In the genomic region with DNA sequence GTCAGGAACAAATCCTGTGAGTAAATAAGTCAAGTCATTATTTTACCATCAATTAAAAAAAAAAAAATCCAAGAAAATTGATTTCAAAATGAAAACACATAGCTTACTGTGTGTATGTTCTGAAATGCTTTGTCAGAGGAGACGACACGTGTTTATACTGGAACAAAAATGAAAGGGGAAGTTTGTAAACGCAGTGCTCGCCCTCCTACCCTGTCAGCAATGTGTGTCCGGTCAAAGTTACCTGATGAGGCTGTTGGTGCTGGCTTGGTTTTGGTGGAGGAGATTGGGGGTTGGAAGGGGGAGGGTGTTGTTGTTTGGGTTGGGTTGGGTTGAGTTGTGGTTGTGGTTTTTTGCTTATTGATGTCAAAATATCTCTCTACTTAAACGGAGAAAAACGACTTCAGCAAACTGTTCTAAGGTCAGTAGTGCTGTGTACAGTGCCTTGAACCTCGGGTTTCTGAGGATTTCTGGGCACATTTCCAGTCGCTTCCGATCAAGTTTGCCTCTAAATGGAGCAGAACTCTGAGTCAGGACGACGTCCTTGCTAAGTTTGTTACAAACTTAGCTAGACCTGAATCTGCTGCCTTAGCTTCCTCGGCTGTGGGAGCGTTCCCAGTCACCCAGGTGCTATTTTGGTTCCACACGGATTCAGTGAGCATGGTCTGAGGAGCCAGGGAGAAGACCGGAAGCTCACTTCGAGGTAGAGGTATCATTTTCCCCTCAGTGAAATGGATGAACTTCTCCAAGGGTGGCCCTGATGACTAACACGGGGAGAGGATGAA, we compare ENCODE assay signal across 9 mouse cellular contexts.
DNase-seq lines count a peak whose midpoint lies in the region; ATAC-seq and TF ChIP-seq lines count a peak whose summit lies in the region.
"Had no signal": no experiment of that assay in that cellular context is flagged by ENCODE, and none has a peak within 500 bp of the region (broad histone marks: within the 10 kb centered on the region; RNA-seq: fewer than 3 reads in every experiment).

No protein-coding gene starts in this region.

- H3K27me3 ChIP-seq in kidney, embryonic 16.5 days (ENCODE audit: insufficient read depth, low read length) = no peaks in the 10 kb centered on the region
- H3K27me3 ChIP-seq in testis, adult 2 months (ENCODE audit: control insufficient read depth, insufficient read depth, low read length) = no peaks in the 10 kb centered on the region

- H3K9me3 ChIP-seq in kidney, embryonic 16.5 days (ENCODE audit: low read length) = no peaks in the 10 kb centered on the region

- WGBS in kidney, embryonic 16.5 days = 46% methylated on average over 18 of the region's 18 CpGs

- DNase-seq in kidney, adult 18-20 months = no peak
- DNase-seq in testis, postnatal 14 days (ENCODE audit: low spot score) = no peak
- peak; percentile 78 for DNase-seq in induced T-regulatory cell, adult 2 months (ENCODE audit: low read depth)
- no peak for DNase-seq in cerebellum, adult 11-12 months
- DNase-seq in thymus, postnatal 0 days (ENCODE audit: low spot score) = no peak
- no peak for DNase-seq in heart, postnatal 10 days
- DNase-seq: left cerebral cortex, postnatal 4 days had no signal

- H3K9ac ChIP-seq in kidney, embryonic 16.5 days (replicated peaks; ENCODE audit: low read length) = 0 out of 2 replicates have a peak overlapping the region, but pooled peaks have one; percentile 16

- H3K4me2 ChIP-seq in kidney, embryonic 16.5 days (replicated peaks; ENCODE audit: low read depth, low read length) = no peak overlapping the region

- peaks cover 22% of the 10 kb centered on the region for H3K4me1 ChIP-seq in kidney, embryonic 16.5 days (ENCODE audit: insufficient read depth, low read length)
- peaks cover 11% of the 10 kb centered on the region for H3K4me1 ChIP-seq in testis, adult 2 months (ENCODE audit: control insufficient read depth, insufficient read depth, low read length)

- no peak for TF ChIP-seq POLR2A in testis, adult 2 months (IDR thresholded peaks at IDR 0.05; ENCODE audit: control insufficient read depth, low read depth, low read length)

- no peak for TF ChIP-seq CTCF in testis, adult 2 months (IDR thresholded peaks at IDR 0.05; ENCODE audit: control insufficient read depth, insufficient read depth, insufficient replicate concordance, low read depth, low read length)

- H3K27ac ChIP-seq in kidney, embryonic 16.5 days (ENCODE audit: low read length) = no peak overlapping the region
- H3K27ac ChIP-seq in testis, adult 2 months (ENCODE audit: control insufficient read depth, insufficient read depth, low read depth, low read length) = peak overlapping the region; percentile 82

- ATAC-seq in kidney, embryonic 16.5 days (ENCODE audit: low FRiP score, low TSS enrichment) = no peak

- H3K4me3 ChIP-seq in kidney, embryonic 16.5 days (ENCODE audit: low read length) = no peak overlapping the region
- H3K4me3 ChIP-seq in testis, adult 2 months (ENCODE audit: control insufficient read depth, low read depth, low read length) = peak overlapping the region; percentile 31

- H3K36me3 ChIP-seq in kidney, embryonic 16.5 days (ENCODE audit: insufficient read depth, low read length) = no peaks in the 10 kb centered on the region
- no peaks in the 10 kb centered on the region for H3K36me3 ChIP-seq in testis, adult 2 months (ENCODE audit: control insufficient read depth, insufficient read depth, low read length)

- intact Hi-C loops in heart, postnatal 10 days (cut with DNase I) = no loop called here
